7 mouse cellular contexts compared by ENCODE assay signal in genomic region chr17:45556514-45557245, GRCm38 (mm10). TPM values are rescaled to one million over a fixed set of nuclear protein-coding genes. Genes with fewer than 3 reads are reported as not detected.
DNase-seq lines count a peak whose midpoint lies in the region; ATAC-seq and TF ChIP-seq lines count a peak whose summit lies in the region.

No protein-coding gene starts in this region.

- peak overlapping the region; percentile 55; the same call in 1 of the 2 replicates for H3K4me2 ChIP-seq in CH12.LX (ENCODE audit: insufficient read depth, low read depth, poor library complexity, severe bottlenecking)
- H3K4me2 ChIP-seq in heart, postnatal 0 days (ENCODE audit: low read depth, low read length) = peak overlapping the region; percentile 93

- 64% methylated on average over 3 of the region's 3 CpGs for WGBS in heart, postnatal 0 days

- no peaks in the 10 kb centered on the region for H3K9me3 ChIP-seq in CH12.LX (replicated peaks; ENCODE audit: low read length)
- no peaks in the 10 kb centered on the region for H3K9me3 ChIP-seq in heart, postnatal 0 days (replicated peaks; ENCODE audit: control insufficient read depth, low read length)
- no peaks in the 10 kb centered on the region for H3K9me3 ChIP-seq in megakaryocyte, embryonic 14.5 days

- no peak for ATAC-seq in heart, postnatal 0 days (ENCODE audit: insufficient read depth, low read depth)

- H3K36me3 ChIP-seq in CH12.LX (replicated peaks in 1 of 2; ENCODE audit: control insufficient read depth in 1 of 2, insufficient read depth in 1 of 2, low read length in 1 of 2) = peaks cover 27 to 48% of the 10 kb centered on the region in 2 experiments
- H3K36me3 ChIP-seq in heart, postnatal 0 days (replicated peaks; ENCODE audit: control insufficient read depth, insufficient read depth, low read length) = no peaks in the 10 kb centered on the region
- H3K36me3 ChIP-seq in megakaryocyte, embryonic 14.5 days (replicated peaks; ENCODE audit: low read length) = peaks cover 33% of the 10 kb centered on the region

- no peak for TF ChIP-seq POLR2A in CH12.LX (IDR thresholded peaks at IDR 0.05; ENCODE audit: low read depth, low read length)

- dilution Hi-C loops in CH12.LX (cut with MboI; ENCODE audit: extremely low pct_ligation_motif_present, extremely low pct_unique_long_range_greater_than_20kb, low sequenced_read_pairs) = no loop called here

- no peak for TF ChIP-seq CTCF in CH12.LX (conservative IDR thresholded peaks at IDR 0.05 in 1 of 2, IDR thresholded peaks at IDR 0.05 in 1 of 2; ENCODE audit: low read depth in 2 of 2, low read length in 2 of 2)
- TF ChIP-seq CTCF in heart, postnatal 0 days (IDR thresholded peaks at IDR 0.05; ENCODE audit: low read depth) = no peak

- H3K27me3 ChIP-seq in CH12.LX (replicated peaks) = no peaks in the 10 kb centered on the region
- H3K27me3 ChIP-seq in heart, postnatal 0 days (ENCODE audit: control insufficient read depth, insufficient read depth, low read length) = peaks cover 11% of the 10 kb centered on the region
- peaks cover 27% of the 10 kb centered on the region for H3K27me3 ChIP-seq in megakaryocyte, embryonic 14.5 days (replicated peaks)

- H3K79me2 ChIP-seq in CH12.LX (replicated peaks; ENCODE audit: control insufficient read depth, extremely low read depth, insufficient read depth, poor library complexity, severe bottlenecking) = peaks cover 41% of the 10 kb centered on the region

- H3K4me1 ChIP-seq in CH12.LX (ENCODE audit: control insufficient read depth in 1 of 2, insufficient read depth in 2 of 2) = peaks cover 20 to 50% of the 10 kb centered on the region in 2 experiments
- H3K4me1 ChIP-seq in heart, postnatal 0 days (ENCODE audit: control insufficient read depth, insufficient read depth) = peaks cover 5% of the 10 kb centered on the region; the same call in 1 of the 2 replicates
- H3K4me1 ChIP-seq in megakaryocyte, embryonic 14.5 days = peaks cover 78% of the 10 kb centered on the region

- DNase-seq in A20 (ENCODE audit: low read depth, low spot score) (peak; percentile 84), CH12.LX (ENCODE audit: extremely low read depth) (no peak)
- no peak for DNase-seq in heart, postnatal 0 days (ENCODE audit: low spot score)
- no peak for DNase-seq in embryo, embryonic 11 days
- no peak for DNase-seq in urinary bladder, postnatal 25 days (ENCODE audit: low spot score)
- no peak for DNase-seq in cerebellum, adult 9-10 months

- TF ChIP-seq RAD21 in CH12.LX (IDR thresholded peaks at IDR 0.05; ENCODE audit: low read depth, low read length) = no peak

- H3K9ac ChIP-seq in CH12.LX (ENCODE audit: insufficient read depth, low read depth) = peak overlapping the region; percentile 99
- no peak overlapping the region for H3K9ac ChIP-seq in heart, postnatal 0 days (replicated peaks; ENCODE audit: low read depth, low read length)

- peak overlapping the region; percentile 90 to 100 (median 99) for H3K4me3 ChIP-seq in CH12.LX (replicated peaks in 1 of 3; ENCODE audit: low read depth in 2 of 3, low read length in 2 of 3, poor library complexity in 1 of 3)
- peak overlapping the region; percentile 71 for H3K4me3 ChIP-seq in heart, postnatal 0 days (ENCODE audit: low read depth, low read length)
- peak overlapping the region; percentile 96 for H3K4me3 ChIP-seq in megakaryocyte, embryonic 14.5 days (replicated peaks)

- 0 out of 2 replicates have a peak, but pooled peaks have one; percentile 19 for TF ChIP-seq EP300 in CH12.LX (IDR thresholded peaks at IDR 0.05; ENCODE audit: low read length)
- no peak for TF ChIP-seq EP300 in heart, postnatal 0 days (IDR thresholded peaks at IDR 0.05; ENCODE audit: low read depth)

- peak overlapping the region; percentile 99 for H3K27ac ChIP-seq in CH12.LX (ENCODE audit: insufficient read depth, low read depth)
- no peak overlapping the region for H3K27ac ChIP-seq in heart, postnatal 0 days (ENCODE audit: low read depth)

- in situ Hi-C loops in CH12.LX (cut with MboI; ENCODE audit: low pct_ligation_motif_present, low pct_unique_long_range_greater_than_20kb, low sequenced_read_pairs) = loop anchor here (5.0 kb wide), 1 partner anchor 79 kb away; the partner anchor contains the start of gene Spats1

TF ChIP-seq in CH12.LX, 34 proteins besides CTCF, POLR2A, EP300 and RAD21:
- TF ChIP-seq SIN3A (IDR thresholded peaks at IDR 0.05; ENCODE audit: low read length) (no peak; the same call in 1 of the 2 replicates), CHD1 (IDR thresholded peaks at IDR 0.05; ENCODE audit: low read depth, low read length) (peak; percentile 91), UBTF (IDR thresholded peaks at IDR 0.05; ENCODE audit: low read depth, low read length) (0 out of 2 replicates have a peak, but pooled peaks have one; percentile 10)

RNA-seq across cellular contexts. Expression of gene Nfkbie, which starts 1.2 kb away (rescaled TPM):
- total RNA-seq in CH12.LX (2012; rRNA removed) (91.5 and 136 TPM in 2 replicates), CH12.LX (2014; rRNA removed) (87.4 and 90.0 TPM in 2 replicates)
- polyA plus RNA-seq in CH12.LX (2012; ENCODE audit: insufficient read length, low read depth) = 76.6 and 78.7 TPM in 2 replicates
- total RNA-seq in heart, postnatal 0 days (2014; rRNA removed; ENCODE audit: low replicate concordance) = 1.2 and 3.0 TPM in 2 replicates
- polyA plus RNA-seq in heart, postnatal 0 days (2015; fragmentation: Nextera tagmentation; extraction: Ambion mirVana) = 1.7 and 1.9 TPM in 2 replicates
- polyA plus RNA-seq in megakaryocyte, embryonic 14.5 days (2012; ENCODE audit: insufficient read depth, low replicate concordance) = 9.1 and 12.3 TPM in 2 replicates

RNA-seq across cellular contexts. Expression of gene Slc35b2, which starts 7.0 kb away (rescaled TPM):
- total RNA-seq in CH12.LX (2012; rRNA removed) (59.5 and 73.9 TPM in 2 replicates), CH12.LX (2014; rRNA removed) (89.3 and 101 TPM in 2 replicates)
- 54.1 and 57.2 TPM in 2 replicates for polyA plus RNA-seq in CH12.LX (2012; ENCODE audit: insufficient read length, low read depth)
- 87.8 and 137 TPM in 2 replicates for total RNA-seq in heart, postnatal 0 days (2014; rRNA removed; ENCODE audit: low replicate concordance)
- 64.8 and 68.3 TPM in 2 replicates for polyA plus RNA-seq in heart, postnatal 0 days (2015; fragmentation: Nextera tagmentation; extraction: Ambion mirVana)
- 24.8 and 30.6 TPM in 2 replicates for polyA plus RNA-seq in megakaryocyte, embryonic 14.5 days (2012; ENCODE audit: insufficient read depth, low replicate concordance)

RNA-seq across cellular contexts. Expression of gene Tmem151b, which starts 7.2 kb away (rescaled TPM):
- 0.42 and 0.50 TPM in 2 replicates for total RNA-seq in CH12.LX (2012; rRNA removed)
- total RNA-seq in CH12.LX (2014; rRNA removed) = 0.12 and 0.30 TPM in 2 replicates
- 0.53 and 0.72 TPM in 2 replicates for polyA plus RNA-seq in CH12.LX (2012; ENCODE audit: insufficient read length, low read depth)
- 0.73 and 0.95 TPM in 2 replicates for total RNA-seq in heart, postnatal 0 days (2014; rRNA removed; ENCODE audit: low replicate concordance)
- polyA plus RNA-seq in heart, postnatal 0 days (2015; fragmentation: Nextera tagmentation; extraction: Ambion mirVana) = 0.04 and 0.16 TPM in 2 replicates
- 0.93 and 1.1 TPM in 2 replicates for polyA plus RNA-seq in megakaryocyte, embryonic 14.5 days (2012; ENCODE audit: insufficient read depth, low replicate concordance)

RNA-seq across cellular contexts. Expression of gene Hsp90ab1, which starts 16.4 kb away (rescaled TPM):
- total RNA-seq in CH12.LX (2012; rRNA removed) (1,180 and 1,205 TPM in 2 replicates), CH12.LX (2014; rRNA removed) (607 and 790 TPM in 2 replicates)
- 4,858 and 5,122 TPM in 2 replicates for polyA plus RNA-seq in CH12.LX (2012; ENCODE audit: insufficient read length, low read depth)
- 716 and 846 TPM in 2 replicates for total RNA-seq in heart, postnatal 0 days (2014; rRNA removed; ENCODE audit: low replicate concordance)
- 756 and 767 TPM in 2 replicates for polyA plus RNA-seq in heart, postnatal 0 days (2015; fragmentation: Nextera tagmentation; extraction: Ambion mirVana)
- polyA plus RNA-seq in megakaryocyte, embryonic 14.5 days (2012; ENCODE audit: insufficient read depth, low replicate concordance) = 292 and 435 TPM in 2 replicates

RNA-seq across cellular contexts. Expression of gene Tcte1, which starts 33.4 kb away (rescaled TPM):
- not detected in 2 replicates for total RNA-seq in CH12.LX (2012; rRNA removed)
- not detected in 2 replicates for total RNA-seq in CH12.LX (2014; rRNA removed)
- polyA plus RNA-seq in CH12.LX (2012; ENCODE audit: insufficient read length, low read depth) = not detected in 2 replicates
- total RNA-seq in heart, postnatal 0 days (2014; rRNA removed; ENCODE audit: low replicate concordance) = not detected in 2 replicates
- polyA plus RNA-seq in heart, postnatal 0 days (2015; fragmentation: Nextera tagmentation; extraction: Ambion mirVana) = 0.11 TPM in 1 of 2 replicates, not detected in the other
- polyA plus RNA-seq in megakaryocyte, embryonic 14.5 days (2012; ENCODE audit: insufficient read depth, low replicate concordance) = 0.12 TPM in 1 of 2 replicates, not detected in the other
